Mouse (Mus musculus) brain, adult 2 months (tissue): Measurements from ENCODE around the gene Rnf115.

Experiments used
- DNase-seq: peaks from one replicate; pipeline ENCODE4 v3.0.0; 2011; ENCODE audit warnings: low read depth, low spot score

Gene Rnf115

GRCm38 (mm10) chr3:96772949-96773348, 45.5 kb downstream of the Rnf115 start:
- DNase-seq = peak; percentile 22

DNA sequence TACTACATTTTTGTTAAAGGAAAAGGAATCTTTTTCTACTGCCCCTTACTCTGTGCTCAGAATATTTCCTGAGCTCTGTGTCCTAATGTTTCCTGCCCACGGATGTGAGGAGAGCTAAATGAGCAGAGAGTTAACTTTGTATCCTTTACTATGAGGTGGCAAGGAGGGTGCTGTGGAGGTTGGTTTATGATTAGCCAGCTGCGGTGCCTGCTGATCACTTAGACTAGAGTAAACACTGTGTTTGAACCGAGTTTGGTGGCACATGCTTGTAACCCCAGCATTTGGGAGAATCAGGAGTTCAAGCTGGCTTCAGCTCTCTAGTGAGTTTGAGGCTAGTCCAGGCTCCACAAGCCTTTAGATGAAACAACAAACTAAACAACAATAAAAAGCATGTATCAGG, 49.7 kb downstream of the Rnf115 start:
- no peak for DNase-seq

GRCm38 (mm10) chr3:96782236-96782635, 54.8 kb downstream of the Rnf115 start:
- DNase-seq = no peak

DNA sequence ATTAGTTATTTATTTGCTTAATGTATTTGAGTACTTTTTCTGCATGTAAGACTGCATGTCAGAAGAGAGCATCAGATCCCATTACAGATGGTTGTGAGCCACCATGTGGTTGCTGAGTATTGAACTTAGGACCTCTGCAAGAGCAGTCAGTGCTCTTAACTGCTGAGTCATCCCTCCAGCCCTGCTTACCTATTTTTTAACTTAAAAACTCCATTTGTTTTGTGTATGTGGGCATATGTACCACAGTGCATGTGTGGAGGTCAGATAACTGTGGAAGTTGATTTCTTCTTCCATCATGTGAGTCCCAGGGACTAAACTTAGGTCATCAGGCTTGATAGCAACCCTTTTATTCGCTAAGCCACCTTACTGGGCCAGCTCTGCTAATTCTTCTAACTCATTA, 60.3 kb downstream of the Rnf115 start:
- DNase-seq = no peak

- DNase-seq = peak; percentile 35
Measured at GRCm38 (mm10) chr3:96788506-96788905, 61.0 kb downstream of the Rnf115 start.

DNA sequence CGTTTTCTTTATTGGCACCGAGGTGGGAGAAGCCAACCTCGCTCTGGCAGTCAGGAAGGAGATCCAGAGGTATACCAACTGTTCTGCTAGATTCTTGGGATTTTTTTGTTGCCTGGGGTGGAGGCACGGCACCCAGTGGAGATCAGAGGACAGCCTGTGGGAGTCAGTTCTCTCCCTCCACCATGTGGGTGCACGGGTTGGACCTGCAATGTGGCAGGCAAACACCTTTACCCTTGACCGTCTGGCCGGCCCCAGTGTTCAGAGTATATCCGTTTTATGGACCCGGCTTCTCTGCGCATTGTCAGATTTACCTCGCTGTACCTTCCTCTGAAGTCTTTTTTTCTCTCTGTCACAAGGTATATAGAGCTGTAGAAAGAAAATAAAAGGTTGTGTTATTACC, 72.8 kb downstream of the Rnf115 start:
- no peak for DNase-seq

DNA sequence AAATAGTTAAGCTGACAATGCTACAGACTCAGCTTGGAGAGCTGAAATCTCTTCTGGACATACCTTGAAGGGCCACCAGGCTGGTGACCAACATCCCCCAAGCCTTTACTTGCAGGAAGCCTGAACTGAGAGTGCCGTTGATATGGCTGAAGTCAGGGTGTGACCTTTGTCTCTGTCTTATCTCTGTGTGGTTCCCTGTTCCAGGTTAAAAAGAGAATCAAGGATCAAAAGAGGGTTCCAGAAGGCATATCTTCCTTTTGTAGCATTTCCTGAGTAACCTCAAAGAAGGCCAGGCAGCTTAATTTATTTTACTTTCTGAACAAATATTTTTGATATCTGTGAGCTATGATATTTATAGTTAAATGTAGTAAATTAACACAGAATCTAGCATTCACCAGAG, 74.8 kb downstream of the Rnf115 start:
- DNase-seq = no peak

- no peak for DNase-seq
Measured at GRCm38 (mm10) chr3:96808136-96808535, 80.7 kb downstream of the Rnf115 start.

DNA sequence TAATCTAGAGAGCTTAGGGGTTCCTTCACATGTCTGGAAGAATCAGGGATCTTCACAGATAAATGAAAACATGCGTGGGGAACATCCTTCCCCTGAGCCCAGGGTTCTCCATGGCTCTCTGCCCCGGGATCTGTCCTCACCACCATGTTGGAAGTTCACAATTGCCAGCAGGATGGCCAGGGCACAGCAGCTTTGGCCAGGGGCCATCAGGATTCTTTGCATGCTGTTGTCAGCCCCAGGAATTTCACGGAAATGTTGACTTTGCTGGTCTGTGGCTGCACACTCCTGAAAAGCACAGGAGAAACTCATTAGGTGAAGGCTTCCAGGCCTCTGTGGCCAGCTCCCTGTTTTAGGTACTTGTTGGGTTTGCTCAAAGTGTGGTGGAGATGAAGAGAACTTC, 81.2 kb downstream of the Rnf115 start:
- DNase-seq = no peak

DNA sequence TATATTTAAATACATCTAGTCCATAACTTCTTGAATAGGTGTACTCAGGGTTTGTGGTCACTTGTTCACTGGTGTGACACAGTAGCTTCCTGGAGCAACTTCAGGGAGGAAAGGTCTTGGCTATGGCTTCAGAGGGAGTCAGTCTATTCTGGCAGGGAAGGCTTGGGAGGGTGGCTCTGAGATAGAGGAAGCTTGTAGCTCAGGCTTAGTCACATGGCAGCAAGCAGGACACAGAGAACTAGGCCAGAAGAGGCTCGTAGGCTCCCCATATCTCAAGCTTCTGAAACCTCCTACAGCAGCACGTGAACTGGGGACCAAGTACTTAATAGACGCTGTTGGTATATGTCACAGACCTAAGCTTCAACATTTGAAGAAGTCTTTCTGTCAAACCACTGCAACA, 83.8 kb downstream of the Rnf115 start:
- no peak for DNase-seq

DNA sequence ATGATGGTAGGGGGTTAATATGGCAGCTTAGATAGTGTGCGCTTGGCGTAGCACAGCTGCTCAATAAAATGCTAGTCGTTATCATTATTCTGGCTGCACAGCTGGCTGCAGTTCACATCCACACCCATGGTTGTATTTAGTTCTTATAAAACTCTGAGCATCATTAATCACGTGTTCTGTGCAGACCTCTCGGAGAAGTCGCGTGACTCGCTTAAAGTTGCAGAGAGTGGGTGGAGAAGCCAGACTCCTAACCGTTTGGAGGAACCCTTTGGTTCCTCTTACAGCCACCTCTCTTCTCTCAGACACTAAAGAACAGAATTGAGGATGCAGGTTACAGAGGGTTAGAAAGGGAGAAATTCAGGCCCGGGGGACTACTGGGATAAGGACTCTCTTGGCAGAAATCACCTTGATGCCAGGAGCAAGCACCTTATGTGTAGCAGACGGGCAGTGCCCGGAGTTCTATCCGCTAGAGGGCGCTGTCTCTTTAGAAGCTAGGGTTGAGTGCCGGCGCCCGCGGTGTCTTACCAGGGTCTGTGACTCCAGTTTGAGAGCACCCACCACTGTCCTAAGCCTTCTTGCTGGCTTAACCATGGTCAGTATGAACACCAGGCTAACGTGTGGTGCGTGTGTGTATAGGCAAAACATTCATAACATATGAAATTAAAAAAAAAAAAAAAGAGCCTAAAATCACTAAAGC, 85.1 kb downstream of the Rnf115 start:
- peak; percentile 85 for DNase-seq

GRCm38 (mm10) chr3:96813106-96813505, 85.6 kb downstream of the Rnf115 start:
- peak; percentile 69 for DNase-seq

DNA sequence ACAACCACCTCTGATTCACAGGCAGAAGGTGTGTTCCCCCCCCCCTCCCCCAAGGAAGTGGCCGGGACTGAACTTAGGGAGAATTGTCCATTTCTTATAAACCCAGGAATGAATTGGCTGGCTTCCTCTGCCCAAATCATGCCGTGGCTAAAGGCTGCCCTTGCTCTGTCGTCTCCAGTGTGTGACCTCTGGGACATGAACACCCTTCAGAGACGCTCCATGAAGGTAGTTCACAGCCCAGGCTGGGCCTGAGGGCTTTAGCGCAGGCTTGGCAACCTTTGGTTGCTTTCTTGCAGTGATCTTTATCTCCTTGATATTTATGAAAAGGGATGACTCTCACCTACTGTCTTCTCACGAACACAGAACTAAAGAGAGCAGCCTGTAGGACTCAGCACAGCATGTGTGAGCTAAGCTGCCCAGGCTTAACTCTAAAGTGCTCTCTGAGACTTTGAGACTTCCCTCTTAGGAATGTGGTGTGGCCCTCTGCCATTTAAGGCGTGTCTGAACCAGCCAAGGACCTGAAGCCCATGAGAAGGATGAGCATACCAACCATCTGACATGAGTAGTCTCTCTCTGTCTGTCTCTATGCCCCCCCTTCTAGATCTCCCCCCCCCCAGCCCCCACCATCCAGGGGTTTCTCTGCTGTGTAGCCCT, 86.3 kb downstream of the Rnf115 start:
- no peak for DNase-seq

DNA sequence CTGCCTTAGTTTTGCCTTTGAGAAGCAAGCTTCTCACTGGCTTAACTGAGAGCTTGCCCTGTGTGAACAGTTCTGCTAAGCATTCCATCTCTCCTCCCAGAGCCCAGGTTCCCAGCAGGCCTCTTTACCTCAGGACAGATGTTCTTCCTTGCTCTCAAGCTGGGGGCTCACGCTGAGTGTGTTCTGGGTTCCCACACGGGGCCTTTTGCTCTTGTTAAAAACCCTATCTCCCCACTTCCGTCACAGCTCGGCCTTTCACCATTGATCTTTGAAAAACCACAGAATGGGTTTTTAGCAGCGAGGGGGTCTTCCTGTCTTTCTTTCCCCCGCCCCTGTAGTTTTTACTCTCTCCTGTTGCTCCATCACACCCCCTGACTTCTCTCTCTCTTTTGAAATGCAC, 86.9 kb downstream of the Rnf115 start:
- DNase-seq = no peak

DNA sequence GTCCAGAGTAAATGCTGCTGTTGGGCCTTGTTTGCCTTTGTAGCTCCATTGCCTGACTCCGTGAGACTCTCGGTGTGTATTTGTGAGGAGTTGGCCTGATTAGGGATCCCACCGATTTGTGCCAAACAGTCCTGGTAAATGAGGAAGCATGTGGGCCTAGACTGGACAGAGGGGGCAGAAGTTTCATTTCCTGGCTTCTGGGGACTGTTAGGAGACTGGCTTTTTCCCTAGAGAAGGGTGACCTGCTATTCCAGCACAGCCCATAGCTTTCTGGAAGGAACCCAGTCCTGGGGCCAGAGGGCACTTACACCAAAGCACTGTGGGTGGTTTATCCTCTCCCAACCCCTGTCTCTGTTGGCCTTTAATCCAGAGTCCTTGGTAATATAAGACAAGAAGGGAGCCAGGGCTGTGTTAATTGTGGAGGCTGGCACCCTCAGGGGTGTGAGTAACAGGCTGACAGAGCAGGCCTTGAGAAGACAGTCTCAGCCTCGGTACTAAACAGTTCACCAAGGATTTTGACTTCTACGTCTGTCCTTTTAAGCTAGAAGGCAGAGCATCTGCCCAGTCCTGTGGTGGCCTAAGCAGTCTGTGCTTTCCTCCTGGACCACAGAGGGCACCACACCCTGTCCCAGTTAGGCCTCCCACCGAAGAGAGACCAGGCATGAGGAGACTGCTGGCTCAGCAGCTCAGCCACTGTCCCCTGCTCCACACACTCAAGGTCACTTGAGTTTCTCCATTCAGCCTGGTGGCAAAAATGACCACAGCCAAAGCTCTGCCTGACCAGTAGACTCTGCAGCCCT, 92.9 kb downstream of the Rnf115 start:
- DNase-seq = no peak

GRCm38 (mm10) chr3:96821581-96821980, 94.1 kb downstream of the Rnf115 start:
- no peak for DNase-seq

- no peak for DNase-seq
Measured at GRCm38 (mm10) chr3:96823701-96824100, 96.2 kb downstream of the Rnf115 start.

DNA sequence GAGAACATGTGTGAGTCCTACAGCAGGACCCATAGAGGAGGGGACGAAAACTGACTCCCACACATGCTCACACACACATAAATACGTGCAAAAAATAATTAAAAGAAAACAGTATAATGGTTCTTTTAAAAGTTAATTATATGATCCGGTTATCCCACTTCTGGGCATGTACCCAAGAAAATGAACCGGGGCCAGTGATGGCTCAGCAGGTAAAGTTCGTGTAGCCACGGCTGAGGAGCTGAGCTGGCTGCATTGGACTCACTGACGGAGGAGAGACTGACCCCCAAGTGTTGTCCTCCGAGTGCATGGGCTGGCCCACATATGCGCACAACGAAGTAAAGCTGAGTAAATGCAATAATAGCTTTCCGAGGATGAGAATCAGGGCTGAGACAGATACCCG, 97.2 kb downstream of the Rnf115 start:
- DNase-seq = no peak

GRCm38 (mm10) chr3:96825261-96825660, 97.8 kb downstream of the Rnf115 start:
- DNase-seq = no peak

DNA sequence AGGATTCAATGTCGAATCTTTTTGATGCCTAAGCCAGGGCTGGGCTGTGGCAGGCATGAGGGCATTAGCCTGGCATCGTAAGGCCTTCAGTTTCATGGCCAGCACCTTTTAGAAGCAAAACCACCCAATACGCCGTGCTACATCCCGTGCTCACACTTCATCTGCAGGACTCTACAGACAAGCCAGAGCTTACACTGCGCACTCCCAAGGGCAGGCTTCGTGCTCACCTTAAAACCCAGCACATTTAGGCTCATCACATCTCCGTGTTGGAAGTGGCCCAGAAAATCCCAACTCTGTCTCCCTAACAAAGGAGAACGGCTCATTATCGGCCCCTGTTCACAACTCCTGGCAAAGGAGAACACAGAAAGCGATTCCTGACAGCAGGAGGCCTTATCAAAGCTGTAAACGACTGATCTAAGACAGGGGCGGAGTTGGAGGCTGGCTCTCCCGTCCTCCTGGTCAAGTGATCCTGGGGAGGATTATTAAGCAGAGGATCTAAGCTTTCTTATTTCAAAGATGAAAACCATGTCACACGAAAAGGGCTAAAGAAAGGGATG, 100.9 kb downstream of the Rnf115 start:
- peak; percentile 10 for DNase-seq

GRCm38 (mm10) chr3:96828984-96829383, 101.5 kb downstream of the Rnf115 start, which contains the start of the genes Pdzk1 and Cd160:
Gene Pdzk1, plus strand, starts transcription at chr3:96829284.
Gene Cd160, minus strand, starts transcription at chr3:96829351.
- DNase-seq = no peak

GRCm38 (mm10) chr3:96829856-96830255, 102.4 kb downstream of the Rnf115 start:
- DNase-seq = no peak
